In the genomic region with DNA sequence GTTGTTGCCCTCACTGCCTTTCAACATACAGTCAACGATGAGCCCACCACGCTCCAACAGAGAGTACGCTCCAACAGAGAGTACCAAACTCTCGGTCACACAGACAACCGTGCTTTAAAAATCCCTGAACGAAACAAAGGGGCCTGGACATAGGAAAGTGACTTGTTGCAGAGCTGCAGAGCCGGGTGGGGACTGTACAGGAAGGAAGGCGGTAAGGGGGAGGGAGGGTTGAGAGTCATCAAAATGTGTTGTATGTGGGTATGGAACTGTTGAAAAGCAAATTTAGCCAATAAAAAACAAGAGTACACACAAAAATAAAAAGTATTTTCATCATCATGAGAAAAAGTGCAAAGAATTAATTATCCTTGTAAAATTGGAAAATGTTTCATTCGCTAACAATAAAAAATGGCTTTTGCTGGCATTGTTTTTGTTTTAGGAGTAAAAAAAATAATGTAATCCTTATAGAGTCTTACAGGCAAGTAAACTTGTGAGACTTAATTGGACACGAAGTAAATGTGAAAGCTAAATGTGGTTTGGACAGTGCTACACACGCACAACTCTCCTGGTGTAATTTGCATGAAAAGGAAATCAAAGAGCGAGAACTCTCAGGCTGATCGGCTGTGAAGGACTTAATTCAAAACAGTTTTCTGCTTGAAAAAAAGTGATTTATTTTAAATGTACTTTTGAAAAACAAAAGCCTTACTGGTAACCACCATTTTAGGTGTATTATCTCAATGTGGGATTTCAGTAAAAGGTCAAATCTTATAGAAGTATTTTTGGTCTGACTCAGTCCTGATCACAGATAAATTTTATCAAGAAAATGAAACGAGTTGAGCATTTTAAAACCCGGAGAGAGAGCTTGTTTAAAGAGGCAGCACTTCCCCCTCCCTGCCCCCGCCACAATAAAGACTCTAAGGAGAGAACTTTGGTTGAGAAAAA, we compare ENCODE assay signal across 8 mouse cellular contexts.
A peak's percentile ranks its signal among the peaks of the same experiment; 100 is the strongest.
DNase-seq lines count a peak whose midpoint lies in the region; ATAC-seq lines count a peak whose summit lies in the region.

No protein-coding gene starts in this region.

- H3K9ac ChIP-seq in kidney, embryonic 14.5 days (ENCODE audit: low read depth, low read length) = no peak overlapping the region
- no peak overlapping the region for H3K9ac ChIP-seq in heart, embryonic 13.5 days

- H3K4me2 ChIP-seq in kidney, embryonic 14.5 days (replicated peaks; ENCODE audit: low read depth, low read length) = no peak overlapping the region; the same call in 1 of the 2 replicates
- H3K4me2 ChIP-seq in heart, embryonic 13.5 days = peak overlapping the region; percentile 4; the same call in 1 of the 2 replicates

- WGBS in kidney, embryonic 14.5 days = 36% methylated on average over 16 of the region's 16 CpGs
- WGBS in heart, embryonic 13.5 days = 46% methylated on average over 16 of the region's 16 CpGs

- DNase-seq in kidney, adult 18-20 months = no peak
- peak; percentile 61 for DNase-seq in T-cell, adult 2 months (ENCODE audit: low spot score)
- peak; percentile 68 for DNase-seq in naive thymus-derived CD4-positive, alpha-beta T cell, adult 2 months (ENCODE audit: low read depth)
- no peak for DNase-seq in layer of hippocampus, adult 18-20 months (ENCODE audit: low spot score in 2 of 2)
- no peak for DNase-seq in gastrocnemius, postnatal 10 days
- no peak for DNase-seq in right cerebral cortex, adult 2 months (ENCODE audit: low spot score in 2 of 2)

- no peak overlapping the region for H3K4me3 ChIP-seq in kidney, embryonic 14.5 days (ENCODE audit: low read length)
- no peak overlapping the region for H3K4me3 ChIP-seq in heart, embryonic 13.5 days

- peak overlapping the region; percentile 65; the same call in 1 of the 2 replicates for H3K27ac ChIP-seq in kidney, embryonic 14.5 days (ENCODE audit: low read depth, low read length)
- peak overlapping the region; percentile 58 for H3K27ac ChIP-seq in heart, embryonic 13.5 days (replicated peaks)

- H3K27me3 ChIP-seq in kidney, embryonic 14.5 days (ENCODE audit: control insufficient read depth, insufficient read depth, low read length) = no peaks in the 10 kb centered on the region
- no peaks in the 10 kb centered on the region for H3K27me3 ChIP-seq in heart, embryonic 13.5 days (replicated peaks)

- H3K9me3 ChIP-seq in kidney, embryonic 14.5 days (ENCODE audit: control insufficient read depth, low read length) = no peaks in the 10 kb centered on the region
- H3K9me3 ChIP-seq in heart, embryonic 13.5 days = peaks cover 14% of the 10 kb centered on the region

- 0 out of 2 replicates have a peak, but pooled peaks cover 10% of the 10 kb centered on the region for H3K4me1 ChIP-seq in kidney, embryonic 14.5 days (ENCODE audit: control insufficient read depth, insufficient read depth, low read length)
- H3K4me1 ChIP-seq in heart, embryonic 13.5 days = peaks cover 7% of the 10 kb centered on the region; the same call in 1 of the 2 replicates

- H3K36me3 ChIP-seq in kidney, embryonic 14.5 days (ENCODE audit: control insufficient read depth, insufficient read depth, low read length) = no peaks in the 10 kb centered on the region
- H3K36me3 ChIP-seq in heart, embryonic 13.5 days = no peaks in the 10 kb centered on the region

- no peak for ATAC-seq in kidney, embryonic 14.5 days (ENCODE audit: low FRiP score, low TSS enrichment)
- no peak for ATAC-seq in heart, embryonic 13.5 days (ENCODE audit: extremely low read depth, insufficient number of reproducible peaks, low FRiP score, low TSS enrichment)

Comparison
In these comparisons a context has a peak if more than half of its experiments do, and no peak if none do; other contexts are left out.
1. DNase-seq: peak in T-cell, adult 2 months (single experiment) and naive thymus-derived CD4-positive, alpha-beta T cell, adult 2 months (single experiment); none in kidney, adult 18-20 months (single experiment), layer of hippocampus, adult 18-20 months (0 of 2), gastrocnemius, postnatal 10 days (single experiment) and right cerebral cortex, adult 2 months (0 of 2).